Mouse (Mus musculus) adrenal gland, adult 18-20 months (tissue): ENCODE data around the gene Defb39. TPM values are rescaled to one million over a fixed set of nuclear protein-coding genes. Genes with fewer than 3 reads are reported as not detected.

Experiments
- DNase-seq, 2 experiments: peaks; one replicate each; pipeline ENCODE4 v3.0.0; 2021 to 2022; ENCODE audit warnings: low spot score in 2 of 2
- long read RNA-seq, 2 experiments: library from polyadenylated mRNA; stranded (forward); transcript quantifications; one replicate each; pipeline ENCODE4 v2.0.0; 2021
- total RNA-seq, 2 experiments: library from RNA; stranded (reverse); gene quantifications; 1 replicate in 1 of 2; 2 replicates in 1 of 2; pipeline ENCODE4 v1.2.3; 2021

The Defb39 gene
- total RNA-seq: 1 to 10 TPM in 1 of 2 experiments, not detected in 1; 2.4 TPM
- long read RNA-seq, experiment 1: 0 reads
- long read RNA-seq, experiment 2: 0 reads

GRCm38 (mm10) chr8:19064710-19065109, at the start of gene Defb39:
TSS of gene Defb39 (minus strand) at chr8:19064810.
- DNase-seq: no peak

- DNase-seq: no peak
Observed at GRCm38 (mm10) chr8:19066013-19066412, 1.4 kb upstream of the Defb39 start.

DNA sequence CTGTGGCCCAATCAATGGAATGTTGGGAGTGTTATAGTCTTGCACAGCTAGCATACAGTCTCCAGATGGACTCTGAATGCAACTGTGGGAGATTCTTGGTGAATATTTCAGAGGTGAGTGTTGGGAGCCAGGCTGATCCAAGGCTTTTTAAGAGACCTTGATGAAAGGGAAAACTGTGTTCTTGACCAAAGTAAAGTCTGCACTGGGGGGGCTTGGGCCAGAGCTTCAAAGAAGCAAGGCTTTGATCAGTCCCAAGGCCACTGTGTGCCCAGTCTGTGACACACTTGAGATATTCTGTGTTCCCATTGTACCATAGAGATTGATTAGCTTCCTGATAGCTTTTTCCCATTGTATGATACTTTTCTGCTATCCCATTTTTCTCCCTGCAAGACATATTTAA, 1.7 kb downstream of the Defb39 start:
- no peak for DNase-seq

GRCm38 (mm10) chr8:19045242-19045641, 19.4 kb downstream of the Defb39 start:
- no peak for DNase-seq

DNA sequence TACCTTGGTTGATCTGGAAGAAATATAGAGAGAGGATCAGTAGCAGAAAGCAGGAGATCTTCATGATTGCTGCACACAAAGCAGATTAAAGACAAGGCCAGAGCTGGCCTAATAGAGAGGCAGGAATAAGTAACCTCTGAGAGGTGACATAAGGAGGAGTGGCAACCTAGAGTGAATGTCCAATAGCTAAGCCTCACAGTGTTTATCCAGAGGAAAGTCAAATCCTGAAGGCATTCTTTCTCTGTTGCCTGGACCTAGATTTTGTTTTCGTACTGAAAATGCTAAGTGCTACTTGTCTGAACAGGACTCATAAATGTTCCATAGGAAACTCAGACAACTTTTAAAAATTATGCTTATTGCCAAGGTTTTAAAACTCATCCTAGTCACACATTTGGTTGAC, 38.1 kb downstream of the Defb39 start, which contains the start of gene Defb38:
Gene Defb38, minus strand, starts transcription at position 101 of the 400 bp plus-strand sequence.
- no peak for DNase-seq

Other genes with a start within 250 kb of the Defb39 start
- not detected for gene Defb40, start 86.6 kb downstream of the Defb39 start, total RNA-seq
- gene Defb37, start 73.8 kb downstream of the Defb39 start, total RNA-seq: not detected
- not detected for gene Defb38, start 38.2 kb downstream of the Defb39 start, total RNA-seq
- not detected for gene Defb12, start 50.0 kb upstream of the Defb39 start, total RNA-seq
- not detected for gene Defb34, start 58.9 kb upstream of the Defb39 start, total RNA-seq
- not detected for gene Gm45826, start 76.0 kb upstream of the Defb39 start, total RNA-seq
- not detected for gene Defb14, start 129.5 kb upstream of the Defb39 start, total RNA-seq
- not detected for gene Defb4, start 133.9 kb upstream of the Defb39 start, total RNA-seq
- gene Defb6, start 160.7 kb upstream of the Defb39 start, total RNA-seq: not detected
- gene Defb46, start 175.1 kb upstream of the Defb39 start, total RNA-seq: not detected
- gene Defb5, start 182.8 kb upstream of the Defb39 start, total RNA-seq: not detected
- gene Defb3, start 228.6 kb upstream of the Defb39 start, total RNA-seq: not detected